Mouse (Mus musculus) kidney, adult 9 months (tissue): ENCODE data around the gene Gm45015.
"Not testable (repeated sequence)": the region's sequence is repeated elsewhere in the genome, so short reads cannot be mapped to it uniquely, and the experiment has no call there.

Experiments
- DNase-seq: peaks from one replicate; pipeline ENCODE4 v3.0.0; 2022

Gene Gm45015

GRCm38 (mm10) chrX:73336740-73337139, at the start of gene Gm45015:
TSS of gene Gm45015 (minus strand) at chrX:73336840.
- DNase-seq = no peak

DNA sequence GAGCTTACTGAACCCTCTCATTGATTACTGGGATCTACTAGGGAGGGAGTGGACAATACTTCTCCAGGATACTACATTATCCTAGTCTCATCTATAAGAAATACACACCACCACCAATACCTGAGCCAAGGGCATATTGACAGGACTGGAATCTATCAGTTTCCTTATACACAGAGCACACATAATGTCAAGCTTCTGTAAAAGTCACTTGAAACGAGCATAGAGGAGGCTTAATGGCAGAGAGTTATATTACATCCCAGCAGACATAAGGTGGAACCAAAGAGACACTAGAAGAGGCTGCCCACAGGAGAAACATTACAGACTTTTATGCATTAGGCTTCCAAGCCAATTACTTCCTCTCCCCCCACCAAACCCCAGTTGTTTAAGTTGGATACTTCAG, 48.3 kb upstream of the Gm45015 start:
- DNase-seq = no peak

- DNase-seq = no peak
Measured at GRCm38 (mm10) chrX:73384419-73384818, 47.8 kb upstream of the Gm45015 start.

DNA sequence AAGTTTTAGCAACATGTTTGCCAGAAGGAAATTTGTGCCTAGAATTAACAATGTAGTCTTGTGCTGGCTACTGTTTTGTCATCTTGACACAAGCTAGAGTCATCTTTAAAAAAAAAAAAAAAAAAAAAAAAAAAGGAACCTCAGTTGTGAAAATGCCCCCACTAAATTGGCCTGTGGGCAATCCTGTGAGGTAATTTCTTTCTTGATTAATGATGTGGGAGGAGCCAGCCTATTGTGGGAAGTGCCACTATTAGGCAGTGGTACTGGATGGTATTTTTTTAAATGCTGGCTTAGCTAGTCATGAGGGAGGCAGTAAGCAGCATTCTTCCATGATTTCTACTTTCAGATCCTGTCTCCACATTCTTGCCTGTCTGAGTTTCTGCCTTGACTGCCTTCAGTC, 26.7 kb upstream of the Gm45015 start:
- no peak for DNase-seq

DNA sequence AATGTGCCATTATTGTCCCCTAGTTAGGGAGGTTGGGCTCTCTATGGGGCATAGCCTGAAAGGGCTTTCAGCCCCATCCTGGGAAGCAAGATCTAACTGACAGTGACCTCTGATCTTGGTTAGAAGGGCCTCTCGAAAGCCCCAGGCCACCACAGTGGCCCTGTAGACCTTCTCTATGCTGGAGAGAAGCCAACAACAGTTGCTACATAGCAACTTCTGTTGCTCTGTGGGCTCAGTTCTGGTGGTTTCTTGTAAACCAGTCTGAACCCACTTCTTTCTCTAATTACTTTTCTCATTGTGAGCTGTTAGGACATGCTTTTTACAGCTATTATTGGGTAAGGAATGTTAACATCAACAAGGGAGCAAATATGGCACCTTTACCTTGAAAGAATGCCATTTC, 20.1 kb upstream of the Gm45015 start:
- no peak for DNase-seq

DNA sequence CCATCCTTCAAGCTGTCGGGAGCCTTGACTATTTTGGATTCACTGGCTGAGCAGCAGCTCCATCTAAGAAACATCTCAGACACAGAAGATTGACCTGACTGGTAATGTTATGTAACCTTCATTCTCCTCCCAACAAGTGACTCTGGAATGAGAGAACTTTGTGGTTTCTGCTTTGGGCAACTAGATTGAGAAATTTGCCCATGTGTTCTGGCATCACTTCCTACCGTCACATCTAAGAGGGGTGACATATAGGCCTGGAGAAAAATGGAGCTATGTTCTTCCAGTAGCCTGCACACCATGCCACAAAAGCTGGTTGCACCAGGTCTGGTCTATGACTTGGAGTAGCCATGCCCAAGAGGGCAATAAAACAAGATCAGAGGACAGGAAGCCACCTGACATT, 19.5 kb upstream of the Gm45015 start:
- no peak for DNase-seq

DNA sequence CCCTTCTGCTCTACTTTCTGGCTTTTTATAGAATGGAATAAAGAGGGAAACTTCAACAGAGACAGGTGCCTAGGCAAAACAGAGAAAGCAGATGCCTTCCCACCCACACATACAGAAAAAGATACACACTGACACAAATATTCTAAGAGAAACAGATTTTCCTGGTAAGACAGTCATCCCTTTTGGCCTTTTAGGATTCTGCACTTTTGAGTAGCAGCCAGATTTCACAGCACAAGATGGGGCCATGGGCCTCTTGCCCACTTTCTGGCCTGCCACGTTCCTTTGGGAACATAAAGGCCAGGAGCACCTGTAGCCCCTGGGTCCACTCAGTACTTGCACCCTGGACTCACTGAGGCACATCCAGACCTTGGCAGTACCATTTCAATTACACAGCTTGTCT, 7.7 kb upstream of the Gm45015 start:
- no peak for DNase-seq

DNA sequence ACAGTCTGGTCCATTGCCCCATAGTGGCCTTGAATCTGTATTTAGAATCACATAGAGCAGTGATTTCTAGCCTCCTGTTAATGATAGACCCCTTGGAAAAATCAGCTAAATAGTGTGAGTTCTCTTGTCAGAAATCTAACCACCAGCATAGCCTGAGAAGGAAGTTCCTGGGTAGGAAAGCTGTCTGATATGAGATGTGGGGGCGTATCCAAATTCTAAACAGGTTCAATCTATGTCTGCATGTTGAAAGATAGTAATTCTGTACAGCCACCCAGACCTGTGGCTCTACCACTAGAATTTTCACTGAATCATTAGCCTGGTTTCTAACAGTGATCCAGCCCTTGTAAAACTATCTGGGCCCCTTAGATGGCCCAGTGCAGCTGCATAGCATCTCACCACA, 7.2 kb upstream of the Gm45015 start:
- DNase-seq = no peak

- no peak for DNase-seq
Measured at GRCm38 (mm10) chrX:73342941-73343735, 6.5 kb upstream of the Gm45015 start.

- peak; percentile 70 for DNase-seq
Measured at GRCm38 (mm10) chrX:73342483-73342895, 5.8 kb upstream of the Gm45015 start, which contains the start of gene Zfp275. TSS of gene Zfp275 (plus strand) at chrX:73342621.

DNA sequence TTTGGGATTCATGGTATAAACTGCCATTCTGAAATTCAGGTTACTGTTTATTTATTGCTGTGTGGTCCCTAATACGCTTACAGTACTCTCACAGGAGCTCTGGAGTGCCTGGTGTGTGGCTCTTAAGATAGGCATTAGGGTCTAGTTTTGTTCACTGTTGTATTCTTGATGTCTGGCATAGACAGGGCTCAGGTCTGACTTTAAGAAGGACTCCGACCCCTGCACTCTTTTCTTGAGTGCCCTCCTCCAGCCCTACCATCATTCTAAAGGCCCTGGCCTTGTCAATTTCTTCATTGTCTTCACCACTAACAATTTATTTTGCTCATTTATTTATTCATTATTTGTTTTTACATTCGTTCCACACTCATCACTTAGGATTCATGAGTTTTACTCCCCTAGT, 5.4 kb upstream of the Gm45015 start:
- peak; percentile 1 for DNase-seq

GRCm38 (mm10) chrX:73341473-73341872, 4.8 kb upstream of the Gm45015 start:
- DNase-seq = no peak

DNA sequence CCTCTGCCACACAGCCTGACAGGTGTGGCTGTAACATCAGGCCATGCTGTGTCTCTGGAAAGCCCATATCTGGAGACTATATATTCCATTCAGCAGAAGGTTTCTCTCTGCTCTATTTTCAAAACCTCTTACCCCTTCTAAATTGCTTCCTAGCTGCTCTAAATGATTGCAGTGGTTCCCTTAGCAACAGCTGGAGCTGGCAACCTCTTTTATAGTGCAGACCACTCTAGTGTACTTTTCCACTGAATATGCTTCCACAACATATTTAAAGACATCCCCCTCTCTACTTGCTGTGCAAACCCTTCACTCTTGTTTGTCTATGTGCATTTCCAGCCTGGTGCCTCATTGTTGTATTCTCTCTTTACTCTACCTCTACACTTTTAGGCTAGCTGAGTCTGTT, 3.1 kb downstream of the Gm45015 start:
- no peak for DNase-seq

GRCm38 (mm10) chrX:73327215-73327614, 9.4 kb downstream of the Gm45015 start:
- DNase-seq = no peak

GRCm38 (mm10) chrX:73321029-73321428, 15.6 kb downstream of the Gm45015 start:
- no peak for DNase-seq

DNA sequence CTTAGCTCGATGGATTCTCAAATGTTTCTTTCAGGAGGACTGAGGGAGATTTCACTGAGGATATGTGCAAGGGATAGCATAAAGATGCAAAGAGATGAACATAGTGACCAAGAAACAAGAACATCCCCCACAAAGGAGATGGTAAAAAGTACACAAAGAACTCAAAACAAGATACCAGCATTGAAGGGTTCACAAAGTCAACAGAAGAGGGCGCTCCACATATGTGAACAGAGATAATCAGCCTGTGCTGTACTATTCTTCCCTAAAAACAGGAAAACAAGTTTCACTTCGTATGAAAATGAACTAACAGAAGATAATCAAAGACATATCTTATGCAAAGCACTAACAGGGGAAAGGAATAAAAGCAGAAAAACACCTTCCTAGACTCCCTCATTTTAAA, 24.1 kb downstream of the Gm45015 start:
- peak; percentile 38 for DNase-seq

- peak; percentile 32 for DNase-seq
Measured at GRCm38 (mm10) chrX:73295745-73296144, 40.9 kb downstream of the Gm45015 start.

GRCm38 (mm10) chrX:73292876-73293275, 43.8 kb downstream of the Gm45015 start, which contains the start of the genes Xlr5a and Xlr5c:
TSS of gene Xlr5a (minus strand) at chrX:73292976.
TSS of gene Xlr5c (minus strand) at chrX:73292976.
- not testable (repeated sequence) for DNase-seq
